Mouse (Mus musculus) cerebellum, adult 18-20 months (tissue): ENCODE results near the gene Ldhc.
"Not testable (repeated sequence)": the region's sequence is repeated elsewhere in the genome, so short reads cannot be mapped to it uniquely, and the experiment has no call there.

Source experiments
- DNase-seq, 2 experiments: peaks; one replicate each; pipeline ENCODE4 v3.0.0; 2021

The Ldhc gene

GRCm38 (mm10) chr7:46843576-46843975, 17.4 kb upstream of the Ldhc start:
- no peak for DNase-seq

GRCm38 (mm10) chr7:46845211-46845977, 15.6 kb upstream of the Ldhc start:
- DNase-seq: peak; percentile 91 to 92

GRCm38 (mm10) chr7:46845978-46846485, 15.0 kb upstream of the Ldhc start:
- DNase-seq: peak; percentile 30 to 48

- peak; percentile 47 to 62 for DNase-seq
Measured at GRCm38 (mm10) chr7:46846486-46847244, 14.3 kb upstream of the Ldhc start.

GRCm38 (mm10) chr7:46849287-46849686, 11.7 kb upstream of the Ldhc start:
- DNase-seq: no peak

- DNase-seq: no peak
Measured at GRCm38 (mm10) chr7:46851026-46851425, 10.0 kb upstream of the Ldhc start.

GRCm38 (mm10) chr7:46852666-46853065, 8.3 kb upstream of the Ldhc start:
- no peak for DNase-seq

GRCm38 (mm10) chr7:46853365-46853764, 7.6 kb upstream of the Ldhc start:
- no peak for DNase-seq

- DNase-seq: no peak
Measured at GRCm38 (mm10) chr7:46855866-46856560, 5.0 kb upstream of the Ldhc start.

- no peak for DNase-seq
Measured at GRCm38 (mm10) chr7:46857436-46857835, 3.6 kb upstream of the Ldhc start.

GRCm38 (mm10) chr7:46859031-46859430, 2.0 kb upstream of the Ldhc start:
- DNase-seq: no peak

- DNase-seq: no peak
Measured at GRCm38 (mm10) chr7:46871988-46872387, 11.0 kb downstream of the Ldhc start.

GRCm38 (mm10) chr7:46876841-46877240, 15.8 kb downstream of the Ldhc start:
- DNase-seq: no peak

GRCm38 (mm10) chr7:46877255-46877654, 16.3 kb downstream of the Ldhc start:
- DNase-seq: no peak

- DNase-seq: no peak
Measured at GRCm38 (mm10) chr7:46879851-46880250, 18.8 kb downstream of the Ldhc start.

- DNase-seq: no peak
Measured at GRCm38 (mm10) chr7:46880992-46881391, 20.0 kb downstream of the Ldhc start.

GRCm38 (mm10) chr7:46881941-46882340, 20.9 kb downstream of the Ldhc start:
- DNase-seq: not testable (repeated sequence)

GRCm38 (mm10) chr7:46883304-46883703, 22.3 kb downstream of the Ldhc start:
- DNase-seq: no peak

- no peak for DNase-seq
Measured at GRCm38 (mm10) chr7:46895511-46895910, 34.5 kb downstream of the Ldhc start.

- no peak for DNase-seq
Measured at GRCm38 (mm10) chr7:46899343-46899742, 38.3 kb downstream of the Ldhc start.

GRCm38 (mm10) chr7:46911250-46911649, 50.2 kb downstream of the Ldhc start:
- DNase-seq: no peak

- no peak for DNase-seq
Measured at GRCm38 (mm10) chr7:46916376-46916775, 55.4 kb downstream of the Ldhc start.

GRCm38 (mm10) chr7:46918678-46919371, 57.8 kb downstream of the Ldhc start:
- DNase-seq: no peak
